Mouse (Mus musculus) adipose tissue, adult 10 weeks (tissue): ENCODE results near the gene Krt42. TPM values are rescaled to one million over a fixed set of nuclear protein-coding genes. Genes with fewer than 3 reads are reported as not detected.

ENCODE experiments used
- polyA plus RNA-seq: library from polyadenylated mRNA; stranded (reverse); fragments of 350-450 nt; fragmentation: Illumina TruSeq; extraction: RNeasy Lipid Tissue Mini Kit (QIAGEN cat#74804); gene quantifications from one replicate; pipeline ENCODE4 v1.2.3, GENCODE M21; 2014; ENCODE audit warnings: low read depth, low replicate concordance

The Krt42 gene
- not detected for polyA plus RNA-seq

DNA sequence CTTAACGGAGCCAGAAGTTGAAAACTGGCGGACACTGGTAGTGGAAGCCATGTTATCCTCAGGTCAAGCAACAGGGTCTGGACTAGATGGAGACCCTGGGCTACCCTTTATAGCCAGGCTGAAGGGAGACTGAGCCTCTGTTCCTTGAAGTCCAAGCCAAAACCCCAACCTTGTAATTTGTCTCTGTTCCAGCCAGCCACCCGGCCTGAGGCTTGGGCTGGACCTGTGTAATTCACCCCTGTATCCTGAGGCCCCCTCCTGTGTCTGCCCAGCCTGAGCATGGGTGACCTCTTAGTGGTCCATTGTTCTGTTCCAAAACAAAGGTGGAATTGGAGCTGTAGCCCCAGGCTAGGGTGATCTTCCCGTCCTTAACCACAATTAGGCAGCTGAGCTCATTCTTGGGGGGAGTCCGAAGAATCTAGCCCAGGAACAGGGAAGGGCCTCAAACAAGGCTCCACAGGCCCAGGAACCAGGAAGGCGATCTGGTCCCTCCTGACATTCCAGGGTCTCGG, at the start of gene Krt42:
TSS of gene Krt42 (minus strand) at position 51 of the 512 bp plus-strand sequence.

GRCm38 (mm10) chr11:100260514-100261234, 9.0 kb downstream of the Krt42 start, which contains the start of gene Krt17:
TSS of gene Krt17 (minus strand) at chr11:100261029.

DNA sequence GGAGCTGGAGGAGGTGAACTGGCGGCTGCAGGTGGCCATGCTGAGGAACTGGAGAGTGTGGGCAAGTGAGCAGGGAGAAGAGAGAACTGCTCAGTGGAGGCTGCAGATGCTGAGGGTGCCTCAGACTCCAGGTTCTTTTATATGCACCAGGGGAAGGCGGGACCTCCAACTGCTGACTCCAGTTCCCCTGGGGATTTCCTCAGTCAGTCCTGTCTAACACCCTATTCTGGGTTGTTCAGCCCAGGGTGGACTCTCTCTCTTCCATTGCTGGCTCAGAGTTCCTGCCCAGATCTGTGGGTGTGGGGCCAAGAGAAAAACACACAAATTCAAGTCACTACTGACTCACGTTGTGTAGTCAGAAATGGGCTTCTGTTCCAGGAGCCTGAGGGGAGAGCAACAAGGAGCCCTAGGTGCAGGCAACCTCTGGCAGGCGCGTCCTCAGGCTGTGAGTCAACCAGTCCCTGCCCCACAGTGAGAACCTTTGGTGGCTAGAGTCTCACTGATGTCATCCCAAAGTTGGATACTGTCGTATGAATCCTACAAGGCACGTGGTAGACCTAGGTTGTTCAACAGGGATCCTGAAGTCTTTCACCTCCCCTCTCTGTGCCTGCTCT, 20.7 kb downstream of the Krt42 start, which contains the start of gene Krt16:
TSS of gene Krt16 (minus strand) at position 51 of the 614 bp plus-strand sequence.

Other genes with a start within 250 kb of the Krt42 start
- not detected for gene Krt33b, start 240.0 kb downstream of the Krt42 start, polyA plus RNA-seq
- not detected for gene Krt34, start 228.3 kb downstream of the Krt42 start, polyA plus RNA-seq
- gene Krt31, start 219.3 kb downstream of the Krt42 start, polyA plus RNA-seq: not detected
- gene Krt32, start 181.6 kb downstream of the Krt42 start, polyA plus RNA-seq: 0.31 TPM
- not detected for gene Krt35, start 173.6 kb downstream of the Krt42 start, polyA plus RNA-seq
- gene Krt36, start 164.2 kb downstream of the Krt42 start, polyA plus RNA-seq: 0.48 TPM
- not detected for gene Krt13, start 148.3 kb downstream of the Krt42 start, polyA plus RNA-seq
- gene Krt15, start 133.9 kb downstream of the Krt42 start, polyA plus RNA-seq: 10.5 TPM
- 152 TPM for gene Krt19, start 121.2 kb downstream of the Krt42 start, polyA plus RNA-seq
- gene Krt9, start 76.6 kb downstream of the Krt42 start, polyA plus RNA-seq: not detected
- gene Krt14, start 62.3 kb downstream of the Krt42 start, polyA plus RNA-seq: 34.6 TPM
- gene Krt16, start 21.0 kb downstream of the Krt42 start, polyA plus RNA-seq: not detected
- gene Krt17, start 8.8 kb downstream of the Krt42 start, polyA plus RNA-seq: 2.0 TPM
- 496 TPM for gene Eif1, start 50.0 kb upstream of the Krt42 start, polyA plus RNA-seq
- gene Gast, start 64.5 kb upstream of the Krt42 start, polyA plus RNA-seq: not detected
- gene Hap1, start 86.3 kb upstream of the Krt42 start, polyA plus RNA-seq: 33.4 TPM
- 129 TPM for gene Jup, start 127.9 kb upstream of the Krt42 start, polyA plus RNA-seq
- gene P3h4, start 145.0 kb upstream of the Krt42 start, polyA plus RNA-seq: 22.9 TPM
- 17.5 TPM for gene Fkbp10, start 145.8 kb upstream of the Krt42 start, polyA plus RNA-seq
- gene Nt5c3b, start 171.9 kb upstream of the Krt42 start, polyA plus RNA-seq: 33.0 TPM
- gene Klhl10, start 172.0 kb upstream of the Krt42 start, polyA plus RNA-seq: 12.0 TPM
- 3.8 TPM for gene Klhl11, start 202.9 kb upstream of the Krt42 start, polyA plus RNA-seq